Mouse (Mus musculus) liver, embryonic 13.5 days (tissue): Measurements from ENCODE around the gene Mapk1ip1l. TPM values are rescaled to one million over a fixed set of nuclear protein-coding genes. Genes with fewer than 3 reads are reported as not detected.
"Not testable (repeated sequence)": the region's sequence is repeated elsewhere in the genome, so short reads cannot be mapped to it uniquely, and the experiment has no call there.

Source experiments
- ATAC-seq: fragments of 200-750 bp; cut with Nextera tagmentation; 2 replicates; pipeline ENCODE4 v1.8.0; 2017; ENCODE audit warnings: low read depth, mild to moderate bottlenecking, moderate number of reproducible peaks, moderate library complexity
- DNase-seq: peaks from one replicate; pipeline ENCODE4 v3.0.0; 2022
- H3K27ac ChIP-seq: fragments of 300-500 bp; sonication (generic); 2 replicates; pipeline ENCODE4 v1.5.1; 2015; ENCODE audit warnings: moderate library complexity, mild to moderate bottlenecking, inconsistent platforms
- H3K27me3 ChIP-seq: fragments of 300-500 bp; sonication (generic); 2 replicates; pipeline ENCODE4 v1.6.1; 2015; ENCODE audit warnings: mild to moderate bottlenecking, inconsistent platforms
- H3K36me3 ChIP-seq: fragments of 300-500 bp; sonication (generic); 2 replicates; pipeline ENCODE4 v1.6.1; 2015; ENCODE audit warnings: mild to moderate bottlenecking, inconsistent platforms
- H3K4me1 ChIP-seq: fragments of 300-500 bp; sonication (generic); replicated peaks from 2 replicates; pipeline ENCODE4 v1.6.1; 2015; ENCODE audit warnings: inconsistent platforms
- H3K4me2 ChIP-seq: fragments of 300-500 bp; sonication (generic); 2 replicates; pipeline ENCODE4 v1.6.1; 2015; ENCODE audit warnings: inconsistent platforms, mild to moderate bottlenecking, moderate library complexity
- H3K4me3 ChIP-seq: fragments of 300-500 bp; sonication (generic); replicated peaks from 2 replicates; pipeline ENCODE4 v1.5.1; 2015; ENCODE audit warnings: mild to moderate bottlenecking, inconsistent platforms
- H3K9ac ChIP-seq: fragments of 300-500 bp; sonication (generic); 2 replicates; pipeline ENCODE4 v1.6.1; 2015; ENCODE audit warnings: mild to moderate bottlenecking, inconsistent platforms
- H3K9me3 ChIP-seq: fragments of 300-500 bp; sonication (generic); replicated peaks from 2 replicates; pipeline ENCODE4 v1.6.1; 2016; ENCODE audit warnings: inconsistent platforms
- whole genome bisulfite sequencing: fragments of 180-500 bp; shearing (Covaris S2); methylation state at CpG from one replicate; pipeline ENCODE4 v1.1.7; 2015; ENCODE audit not compliant: insufficient replicate concordance; 5-methylcytosine and 5-hydroxymethylcytosine counted together
- polyA plus RNA-seq: library from polyadenylated mRNA; unstranded; fragments of >200 nt; fragmentation: Nextera tagmentation; extraction: Ambion mirVana; gene quantifications from 2 replicates; pipeline ENCODE4 v1.2.1, GENCODE M21; 2015

Mapk1ip1l gene
- polyA plus RNA-seq, 1 experiment from 2014 or later = 28.7 TPM

DNA sequence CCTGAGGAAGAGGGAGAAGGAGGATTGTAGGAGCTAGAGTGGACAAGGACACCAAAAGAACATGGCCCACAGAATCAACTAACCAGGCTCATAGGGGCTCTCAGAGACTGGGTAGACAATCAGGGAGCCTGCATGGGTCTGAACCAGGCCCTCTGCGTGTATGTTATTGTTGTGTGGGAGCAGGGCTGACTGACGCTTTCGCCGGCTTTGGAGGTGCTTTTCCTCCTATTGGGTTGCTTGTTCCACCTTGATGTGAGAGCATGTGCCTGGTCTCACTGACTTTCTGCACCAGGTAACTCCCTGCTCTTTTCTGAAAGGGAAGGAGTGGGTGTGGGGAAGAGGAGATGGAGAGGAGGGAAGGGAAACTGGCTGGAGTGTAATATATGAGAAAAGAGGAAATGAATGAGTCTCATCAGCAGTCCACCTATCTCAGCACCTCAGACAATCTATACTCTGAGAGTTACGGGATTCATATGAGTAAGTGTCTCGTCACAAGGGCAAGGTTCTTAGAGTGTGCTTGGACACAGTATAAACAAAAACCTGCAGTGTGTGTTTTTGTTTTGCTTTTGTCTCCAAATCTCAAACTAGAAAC lies 6.8 kb downstream of the Mapk1ip1l start:
- WGBS = 80% methylated on average over 6 of the region's 6 CpGs
- no peak overlapping the region for H3K9ac ChIP-seq
- DNase-seq (no peak), ATAC-seq (no peak)
- no peak overlapping the region for H3K4me2 ChIP-seq
- no peak overlapping the region for H3K4me3 ChIP-seq
- H3K4me1 ChIP-seq = peaks cover 51% of the 10 kb centered on the region
- no peaks in the 10 kb centered on the region for H3K27me3 ChIP-seq
- H3K27ac ChIP-seq = no peak overlapping the region
- H3K36me3 ChIP-seq = peaks cover 44% of the 10 kb centered on the region
- no peaks in the 10 kb centered on the region for H3K9me3 ChIP-seq

DNA sequence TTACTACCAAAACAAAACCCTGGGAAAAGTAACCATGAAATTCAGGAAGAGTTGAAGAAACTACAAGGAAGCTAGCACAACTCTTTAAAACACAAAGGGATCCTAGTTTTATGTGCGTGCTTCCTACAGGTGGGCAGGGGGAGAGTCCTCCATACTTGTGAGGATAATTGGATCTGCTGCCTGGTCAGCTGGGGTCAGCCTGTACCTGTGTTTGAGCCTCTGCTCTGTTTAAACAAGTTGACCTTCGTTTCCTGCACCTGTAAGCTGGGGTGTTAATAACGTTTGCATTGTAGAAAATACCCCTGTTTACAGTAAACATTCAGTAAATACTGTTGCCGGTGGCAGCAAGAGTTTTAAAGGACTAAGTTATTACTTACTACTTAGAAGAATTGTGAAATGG lies 7.9 kb downstream of the Mapk1ip1l start:
- Histone ChIP-seq H3K4me1 (peaks cover 42% of the 10 kb centered on the region), H3K4me2 (no peak overlapping the region), H3K4me3 (no peak overlapping the region), H3K9me3 (no peaks in the 10 kb centered on the region), H3K36me3 (peaks cover 45% of the 10 kb centered on the region), H3K27ac (no peak overlapping the region; the same call in 1 of the 2 replicates), H3K9ac (no peak overlapping the region), H3K27me3 (no peaks in the 10 kb centered on the region)
- DNase-seq = no peak
- WGBS = 77% methylated on average over 4 of the region's 4 CpGs
- ATAC-seq = no peak

DNA sequence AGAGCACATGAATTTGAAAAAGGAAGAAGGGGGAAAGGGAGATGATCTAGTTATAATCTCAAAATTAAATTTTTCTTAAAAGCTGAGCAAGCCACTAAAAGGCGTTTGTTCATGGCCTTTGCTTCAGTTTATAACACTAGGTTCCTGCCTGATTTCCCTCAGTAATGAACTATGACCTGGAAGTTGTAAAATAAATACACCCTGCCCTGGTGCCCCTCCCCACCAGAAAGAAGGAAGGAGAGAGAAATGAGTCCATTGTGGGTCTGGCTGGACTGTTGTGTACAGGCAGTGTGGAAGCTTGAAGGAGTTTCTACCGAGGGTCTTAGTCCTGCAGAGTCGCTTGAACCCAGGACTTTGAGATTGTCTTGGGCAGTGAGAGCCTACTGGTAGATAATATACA lies 9.6 kb downstream of the Mapk1ip1l start:
- Histone ChIP-seq H3K4me1 (peaks cover 38% of the 10 kb centered on the region), H3K9me3 (no peaks in the 10 kb centered on the region), H3K27me3 (no peaks in the 10 kb centered on the region), H3K27ac (no peak overlapping the region), H3K4me3 (no peak overlapping the region), H3K9ac (no peak overlapping the region), H3K4me2 (no peak overlapping the region), H3K36me3 (peaks cover 53% of the 10 kb centered on the region)
- 82% methylated on average over 3 of the region's 3 CpGs for WGBS
- ATAC-seq (no peak), DNase-seq (no peak)

DNA sequence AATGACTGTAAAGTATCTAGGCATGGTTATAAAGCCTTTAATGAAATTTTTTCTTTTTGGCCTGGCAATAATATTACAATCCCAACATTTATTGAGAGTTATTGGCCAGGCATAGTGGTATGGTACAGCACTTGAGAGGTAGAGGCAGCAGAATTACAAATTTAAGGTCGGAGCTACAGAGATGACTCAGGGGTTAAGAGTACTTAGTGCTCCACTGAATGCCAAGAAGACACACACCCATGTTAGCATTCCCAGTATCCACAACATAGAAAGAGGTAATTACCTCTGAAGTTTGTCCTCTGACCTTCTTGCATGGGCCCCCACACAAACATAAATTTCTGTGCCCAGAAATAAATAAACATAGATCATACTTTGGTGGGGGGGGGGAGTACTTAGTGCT lies 11.0 kb downstream of the Mapk1ip1l start:
- Histone ChIP-seq H3K9ac (no peak overlapping the region), H3K36me3 (peaks cover 56% of the 10 kb centered on the region)

DNA sequence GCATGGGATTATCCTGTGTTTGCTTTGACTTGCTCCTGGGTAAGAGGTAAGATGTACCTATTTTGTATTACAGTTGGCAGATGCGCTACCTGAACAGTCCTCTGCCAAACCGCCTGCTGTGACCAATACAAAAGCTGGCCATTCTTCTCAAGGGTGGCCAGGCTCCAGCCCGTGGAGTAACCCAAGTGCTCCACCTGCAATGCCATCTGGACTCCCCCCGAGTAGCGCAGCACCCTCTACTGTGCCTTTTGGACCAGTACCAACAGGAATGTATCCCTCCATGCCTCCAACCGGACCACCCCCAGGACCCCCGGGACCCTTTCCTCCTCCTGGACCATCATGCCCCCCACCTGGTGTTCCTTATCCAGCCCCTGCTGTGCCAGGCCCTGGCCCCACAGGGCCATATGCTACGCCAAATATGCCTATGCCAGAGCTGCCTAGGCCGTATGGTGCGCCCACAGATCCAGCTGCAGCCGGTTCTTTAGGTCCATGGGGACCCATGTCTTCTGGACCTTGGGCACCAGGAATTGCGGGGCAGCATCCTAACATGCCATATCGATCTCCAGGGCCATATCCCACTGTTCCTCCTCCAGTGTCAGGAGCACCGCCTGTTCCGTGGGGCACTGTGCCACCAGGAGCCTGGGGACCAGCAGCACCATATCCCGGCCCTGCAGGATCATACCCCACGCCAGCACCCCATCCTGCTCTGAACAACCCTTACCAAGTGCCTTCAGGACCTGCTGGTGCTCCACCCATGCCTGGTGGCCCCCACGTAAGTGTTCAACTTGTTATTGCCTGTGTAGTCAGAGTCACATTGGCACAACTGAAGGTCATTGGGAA lies 12.5 kb downstream of the Mapk1ip1l start:
- Histone ChIP-seq H3K4me2 (no peak overlapping the region), H3K9me3 (no peaks in the 10 kb centered on the region), H3K27me3 (no peaks in the 10 kb centered on the region), H3K9ac (no peak overlapping the region), H3K27ac (no peak overlapping the region), H3K36me3 (peaks cover 70% of the 10 kb centered on the region), H3K4me3 (no peak overlapping the region), H3K4me1 (peaks cover 15% of the 10 kb centered on the region)
- 90% methylated on average over 18 of the region's 18 CpGs for WGBS
- ATAC-seq = peak; percentile 52; the same call in 1 of the 2 replicates
- DNase-seq = no peak

More for the DNA sequence above, 11.0 kb downstream of the Mapk1ip1l start:
- Histone ChIP-seq H3K27ac (no peak overlapping the region), H3K9me3 (no peaks in the 10 kb centered on the region), H3K4me1 (peaks cover 28% of the 10 kb centered on the region), H3K4me2 (no peak overlapping the region), H3K27me3 (no peaks in the 10 kb centered on the region), H3K4me3 (no peak overlapping the region)
- no peak for ATAC-seq
- WGBS = 93% methylated on average over 1 of the region's 1 CpGs
- no peak for DNase-seq

DNA sequence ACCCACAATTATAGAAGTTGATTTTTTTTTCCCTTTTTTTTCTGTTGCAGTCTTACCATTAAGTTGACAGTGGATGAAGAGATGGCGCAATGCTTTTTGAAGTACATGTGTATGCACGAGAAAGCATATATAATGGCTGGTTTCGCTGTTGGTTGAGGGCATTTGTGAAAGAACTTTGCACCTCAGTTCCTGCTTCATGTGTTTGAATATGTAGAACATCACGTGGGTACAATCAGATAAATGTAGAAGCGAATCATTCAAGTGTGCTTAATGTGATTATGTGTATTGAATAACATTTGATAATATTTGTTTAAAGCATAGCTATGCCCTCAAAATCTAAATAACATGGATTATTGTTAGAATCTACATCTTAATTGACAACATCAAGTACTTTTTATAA lies 21.3 kb downstream of the Mapk1ip1l start:
- Histone ChIP-seq H3K27ac (peak overlapping the region; percentile 6; the same call in 1 of the 2 replicates), H3K9ac (no peak overlapping the region), H3K9me3 (no peaks in the 10 kb centered on the region), H3K4me1 (peaks cover 37% of the 10 kb centered on the region), H3K4me3 (no peak overlapping the region), H3K4me2 (no peak overlapping the region), H3K27me3 (no peaks in the 10 kb centered on the region), H3K36me3 (peaks cover 55% of the 10 kb centered on the region)
- ATAC-seq (no peak), DNase-seq (no peak)
- 78% methylated on average over 5 of the region's 5 CpGs for WGBS

DNA sequence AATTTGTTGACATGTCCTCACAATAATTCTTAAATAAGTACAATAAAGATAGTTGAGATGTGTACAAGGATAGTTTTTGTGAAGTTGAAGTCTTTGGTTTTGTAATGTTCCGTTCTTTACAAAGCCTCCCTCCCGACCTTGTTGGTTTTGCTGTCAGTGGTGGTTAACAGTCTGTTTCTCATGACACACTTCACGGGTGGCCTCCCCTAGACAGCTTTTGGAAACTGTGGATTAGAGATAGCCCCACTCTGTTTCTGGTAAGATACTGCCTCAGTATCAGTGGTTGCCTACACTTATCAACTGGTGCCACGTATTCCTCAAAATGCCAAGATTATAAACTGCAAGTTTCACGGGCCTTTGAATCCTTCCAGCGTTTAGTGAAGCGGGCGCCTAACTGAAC lies 23.5 kb downstream of the Mapk1ip1l start:
- Histone ChIP-seq H3K36me3 (peaks cover 36% of the 10 kb centered on the region), H3K4me1 (peaks cover 37% of the 10 kb centered on the region), H3K27ac (peak overlapping the region; percentile 88), H3K4me2 (peak overlapping the region; percentile 58)
- WGBS = 26% methylated on average over 7 of the region's 8 CpGs
- H3K9ac ChIP-seq, H3K9me3 ChIP-seq, H3K27me3 ChIP-seq, H3K4me3 ChIP-seq: not testable (repeated sequence)
- DNase-seq = peak; percentile 53
- ATAC-seq = peak; percentile 99

DNA sequence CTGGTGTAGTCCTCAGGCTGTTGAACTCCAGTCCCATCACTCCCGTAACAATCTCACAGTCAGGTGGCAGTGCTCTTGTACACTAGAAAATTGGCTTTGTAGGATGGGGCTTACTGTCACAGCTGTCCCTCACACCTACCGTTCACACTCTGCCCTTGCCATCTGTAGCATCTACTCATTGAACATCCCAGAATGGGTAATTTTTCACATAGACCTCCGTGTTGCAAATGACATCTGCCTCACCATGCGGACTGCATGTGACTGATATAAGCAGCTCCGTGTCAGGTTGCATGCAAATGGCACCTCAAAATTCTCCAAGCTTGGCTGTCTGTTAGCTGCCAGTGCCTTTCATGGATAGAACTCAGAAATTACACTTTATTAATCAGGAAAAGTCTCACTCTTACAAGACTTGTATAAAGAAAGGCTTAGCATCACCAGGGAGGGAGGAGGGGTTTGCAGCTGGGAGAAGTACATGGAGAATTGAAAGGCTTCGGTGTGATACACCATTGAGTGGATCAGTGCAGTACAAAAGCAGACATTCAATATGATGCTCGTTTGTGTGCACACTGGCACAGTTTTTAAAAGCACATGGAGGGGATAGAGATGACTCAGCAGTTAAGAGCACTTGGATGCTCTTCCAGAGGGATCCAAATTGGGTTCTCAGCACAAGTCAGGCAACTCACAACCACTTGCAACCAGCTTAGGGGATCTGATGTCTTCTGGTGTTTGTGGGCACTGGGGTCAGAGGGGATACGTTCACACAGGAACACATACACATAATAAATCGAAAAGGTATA lies 28.1 kb downstream of the Mapk1ip1l start:
- Histone ChIP-seq H3K27ac (0 out of 2 replicates have a peak overlapping the region, but pooled peaks have one; percentile 2), H3K4me3 (no peak overlapping the region), H3K9me3 (no peaks in the 10 kb centered on the region), H3K4me1 (peaks cover 12% of the 10 kb centered on the region), H3K9ac (no peak overlapping the region), H3K27me3 (no peaks in the 10 kb centered on the region), H3K4me2 (no peak overlapping the region), H3K36me3 (peaks cover 7% of the 10 kb centered on the region)
- no peak for DNase-seq
- 80% methylated on average over 9 of the region's 9 CpGs for WGBS
- ATAC-seq = no peak

DNA sequence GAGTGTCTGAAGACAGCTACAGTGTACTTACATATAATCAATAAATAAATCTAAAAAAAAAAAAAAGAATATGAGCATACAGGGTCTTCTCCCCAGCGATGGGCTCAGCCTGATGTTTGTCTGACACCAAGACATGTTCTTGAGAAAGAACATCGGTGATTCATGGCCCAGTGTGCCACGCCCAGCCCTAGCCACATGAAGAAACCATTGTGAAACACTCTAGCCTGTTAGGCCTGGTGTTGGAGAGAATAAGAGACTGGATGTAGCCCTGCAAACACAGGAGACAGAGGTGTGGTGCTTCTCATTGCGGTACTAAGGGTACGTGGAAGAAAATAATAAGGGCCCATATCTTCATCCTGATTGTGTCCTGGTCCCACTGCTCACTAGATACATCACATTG lies 29.3 kb downstream of the Mapk1ip1l start:
- Histone ChIP-seq H3K36me3 (peaks cover 7% of the 10 kb centered on the region), H3K27me3 (no peaks in the 10 kb centered on the region), H3K4me2 (no peak overlapping the region), H3K9me3 (no peaks in the 10 kb centered on the region), H3K4me1 (peaks cover 7% of the 10 kb centered on the region), H3K27ac (no peak overlapping the region), H3K4me3 (no peak overlapping the region), H3K9ac (no peak overlapping the region)
- DNase-seq (no peak), ATAC-seq (no peak)
- 77% methylated on average over 5 of the region's 5 CpGs for WGBS

DNA sequence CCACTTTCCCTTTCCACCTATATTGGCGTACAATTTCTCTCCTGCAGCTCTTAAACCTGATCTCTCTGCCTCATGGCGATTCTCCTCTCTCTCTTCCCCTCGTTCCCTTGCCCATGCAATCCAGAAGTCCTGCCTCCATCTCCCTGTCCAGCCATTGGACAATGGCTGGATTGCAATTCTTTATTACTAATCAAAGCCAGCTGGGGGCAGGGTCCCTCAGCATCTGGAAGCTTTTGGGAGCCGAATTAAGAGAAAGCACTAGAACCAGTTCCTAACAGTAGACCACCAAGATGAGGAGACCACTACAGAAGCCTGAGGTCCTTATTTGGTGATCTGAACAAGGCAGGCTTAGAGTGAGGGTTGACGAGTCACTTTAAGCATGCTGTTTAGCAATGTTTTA lies 33.9 kb downstream of the Mapk1ip1l start:
- H3K27ac ChIP-seq = no peak overlapping the region
- no peaks in the 10 kb centered on the region for H3K27me3 ChIP-seq
- 66% methylated on average over 5 of the region's 5 CpGs for WGBS
- ATAC-seq (no peak), DNase-seq (no peak)
- peaks cover 6% of the 10 kb centered on the region for H3K4me1 ChIP-seq
- no peaks in the 10 kb centered on the region for H3K9me3 ChIP-seq
- H3K4me2 ChIP-seq = no peak overlapping the region
- no peak overlapping the region for H3K9ac ChIP-seq
- H3K4me3 ChIP-seq = no peak overlapping the region
- H3K36me3 ChIP-seq = no peaks in the 10 kb centered on the region

DNA sequence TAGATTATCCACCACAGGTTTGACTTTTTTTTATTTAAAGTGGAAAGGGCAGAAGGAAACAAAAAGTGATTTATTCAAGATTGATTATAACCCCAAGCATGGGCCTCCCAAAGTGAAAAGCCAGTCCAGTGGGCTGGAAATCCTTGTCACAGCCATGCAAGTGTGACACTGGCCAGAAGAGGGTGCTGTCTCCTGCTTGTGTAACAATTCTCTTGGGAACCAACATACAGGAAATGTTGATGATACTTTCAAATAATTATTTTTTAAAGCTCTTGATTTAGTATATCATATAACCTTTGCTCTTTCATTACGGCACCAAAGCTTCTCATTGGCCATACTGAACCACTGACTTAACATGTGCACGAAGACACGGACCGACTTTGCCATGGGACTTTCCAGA lies 36.8 kb downstream of the Mapk1ip1l start:
- Histone ChIP-seq H3K4me2 (no peak overlapping the region), H3K27ac (no peak overlapping the region), H3K4me3 (no peak overlapping the region), H3K27me3 (no peaks in the 10 kb centered on the region), H3K9ac (no peak overlapping the region), H3K36me3 (no peaks in the 10 kb centered on the region), H3K9me3 (no peaks in the 10 kb centered on the region), H3K4me1 (0 out of 2 replicates have a peak, but pooled peaks cover 6% of the 10 kb centered on the region)
- ATAC-seq = no peak
- 72% methylated on average over 4 of the region's 4 CpGs for WGBS
- DNase-seq = peak; percentile 29
